Mouse (Mus musculus) lung, adult 2 months (tissue): ENCODE measurements at regions not wholly inside any gene's neighbourhood (a gene's known extent, or its start where the extent isn't known, plus 50 kb on each side); places are given as distances from the start of the nearest gene placed in this dataset.

ENCODE experiments used
- CTCF ChIP-seq: fragments of 200-500 bp; IDR thresholded peaks from 2 replicates; pipeline ENCODE4 v1.5.1; 2011; ENCODE audit warnings: mild to moderate bottlenecking, low read length, control low read depth; ENCODE audit not compliant: insufficient read depth
- POLR2A ChIP-seq: fragments of 200-500 bp; IDR thresholded peaks from 2 replicates; pipeline ENCODE4 v1.6.1; 2011; ENCODE audit warnings: low read depth, mild to moderate bottlenecking, control low read depth, low read length, borderline replicate concordance; ENCODE audit errors: extremely low read depth

DNA sequence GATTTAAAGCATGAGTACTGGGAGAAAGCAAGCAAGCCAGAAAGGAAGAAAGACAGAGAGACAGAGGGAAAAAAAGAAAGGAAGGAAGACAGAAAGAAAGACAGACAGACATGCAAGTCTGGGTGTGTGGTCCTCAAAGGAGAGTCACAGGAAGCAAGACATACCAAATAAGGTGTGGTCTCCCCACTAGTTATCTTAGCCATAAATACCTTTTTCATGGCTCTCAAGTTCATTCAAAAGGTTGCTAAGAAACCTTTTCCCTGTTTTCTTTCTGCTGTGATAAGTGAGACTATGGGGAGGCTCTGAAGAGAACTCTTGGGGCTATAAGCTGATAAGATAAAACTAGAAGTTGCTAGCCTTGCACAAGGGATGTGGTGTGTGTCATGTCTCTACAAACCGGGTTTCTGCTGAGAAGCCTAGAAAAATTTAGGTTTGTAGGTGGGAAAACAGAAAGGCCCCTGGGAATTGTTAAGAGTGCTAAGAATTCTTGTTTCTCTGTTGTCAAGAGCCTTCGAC is 126.5 kb upstream of the Akirin2 start:
- TF ChIP-seq CTCF, result no peak
- no peak for TF ChIP-seq POLR2A
